Mouse (Mus musculus): Measurements from ENCODE around the gene Trak1. TPM values are rescaled to one million over a fixed set of nuclear protein-coding genes. Genes with fewer than 3 reads are reported as not detected.
"Not testable (repeated sequence)": the region's sequence is repeated elsewhere in the genome, so short reads cannot be mapped to it uniquely, and the experiment has no call there.

The Trak1 gene
- polyA plus RNA-seq, 1 experiment from 2014 or later: 43.0 TPM

DNA sequence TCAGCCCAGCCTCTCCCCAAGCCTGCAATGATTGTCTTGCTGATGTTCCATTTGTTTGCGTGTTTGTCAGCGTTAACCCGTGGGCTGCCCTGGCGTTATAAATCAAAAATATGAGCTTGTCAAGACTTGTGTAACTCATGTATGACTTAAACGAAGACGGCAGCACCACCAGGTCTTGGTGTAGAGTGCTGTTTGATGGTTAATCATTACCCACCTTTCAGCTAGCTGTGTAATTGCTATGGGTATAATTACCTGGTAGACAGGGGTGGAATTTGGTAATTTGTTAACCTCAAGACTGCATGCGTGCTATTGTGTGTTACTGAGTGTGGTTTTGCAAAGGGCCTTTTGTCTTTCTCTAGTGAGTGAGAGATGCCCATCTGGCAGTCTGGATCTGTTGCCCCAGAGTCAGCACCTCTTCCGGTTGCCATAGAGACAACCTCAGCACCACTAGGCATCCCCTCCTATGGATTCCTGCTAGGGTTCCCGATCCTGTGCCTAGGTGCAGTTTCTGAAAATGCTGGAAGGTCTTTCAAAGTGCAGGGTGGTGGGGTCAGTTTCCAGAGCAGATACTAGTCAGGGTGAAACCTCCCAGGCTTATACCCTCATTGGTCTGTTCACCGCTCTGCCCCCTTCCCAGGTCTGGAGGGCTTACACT is 15.1 kb downstream of the Trak1 start:
- Histone ChIP-seq H3K4me1 (replicated peaks) (peaks cover 77% of the 10 kb centered on the region), H3K9me3 (no peaks in the 10 kb centered on the region), H3K4me2 (peak overlapping the region; percentile 54; the same call in 1 of the 2 replicates), H3K27ac (peak overlapping the region; percentile 84), H3K27me3 (no peaks in the 10 kb centered on the region), H3K4me3 (no peak overlapping the region), H3K9ac (peak overlapping the region; percentile 35; the same call in 1 of the 2 replicates), H3K36me3 (no peaks in the 10 kb centered on the region)
- WGBS: 19% methylated on average over 10 of the region's 10 CpGs
- no peak for ATAC-seq (ENCODE audit: low FRiP score)

GRCm38 (mm10) chr9:121313656-121314374 is 16.5 kb downstream of the Trak1 start:
- peak overlapping the region; percentile 35; the same call in 1 of the 2 replicates for H3K9ac ChIP-seq
- ATAC-seq (ENCODE audit: low FRiP score): peak; percentile 70

GRCm38 (mm10) chr9:121314541-121315152 is 17.3 kb downstream of the Trak1 start:
- peaks cover 78% of the 10 kb centered on the region for H3K4me1 ChIP-seq (replicated peaks)
- no peaks in the 10 kb centered on the region for H3K9me3 ChIP-seq
- peak overlapping the region; percentile 60 for H3K9ac ChIP-seq
- peak overlapping the region; percentile 54 for H3K4me2 ChIP-seq
- H3K27me3 ChIP-seq: no peaks in the 10 kb centered on the region
- ATAC-seq (ENCODE audit: low FRiP score): no peak
- peak overlapping the region; percentile 16 for H3K4me3 ChIP-seq
- WGBS: 14% methylated on average over 14 of the region's 14 CpGs
- peak overlapping the region; percentile 84 for H3K27ac ChIP-seq
- H3K36me3 ChIP-seq: peaks cover 5% of the 10 kb centered on the region; the same call in 1 of the 2 replicates

More at GRCm38 (mm10) chr9:121313656-121314374, 16.5 kb downstream of the Trak1 start:
- H3K4me2 ChIP-seq: peak overlapping the region; percentile 54
- H3K9me3 ChIP-seq: no peaks in the 10 kb centered on the region
- no peaks in the 10 kb centered on the region for H3K27me3 ChIP-seq
- peaks cover 80% of the 10 kb centered on the region for H3K4me1 ChIP-seq (replicated peaks)
- peaks cover 5% of the 10 kb centered on the region; the same call in 1 of the 2 replicates for H3K36me3 ChIP-seq
- peak overlapping the region; percentile 16 for H3K4me3 ChIP-seq
- WGBS: 1% methylated on average over 21 of the region's 21 CpGs
- peak overlapping the region; percentile 84 for H3K27ac ChIP-seq

DNA sequence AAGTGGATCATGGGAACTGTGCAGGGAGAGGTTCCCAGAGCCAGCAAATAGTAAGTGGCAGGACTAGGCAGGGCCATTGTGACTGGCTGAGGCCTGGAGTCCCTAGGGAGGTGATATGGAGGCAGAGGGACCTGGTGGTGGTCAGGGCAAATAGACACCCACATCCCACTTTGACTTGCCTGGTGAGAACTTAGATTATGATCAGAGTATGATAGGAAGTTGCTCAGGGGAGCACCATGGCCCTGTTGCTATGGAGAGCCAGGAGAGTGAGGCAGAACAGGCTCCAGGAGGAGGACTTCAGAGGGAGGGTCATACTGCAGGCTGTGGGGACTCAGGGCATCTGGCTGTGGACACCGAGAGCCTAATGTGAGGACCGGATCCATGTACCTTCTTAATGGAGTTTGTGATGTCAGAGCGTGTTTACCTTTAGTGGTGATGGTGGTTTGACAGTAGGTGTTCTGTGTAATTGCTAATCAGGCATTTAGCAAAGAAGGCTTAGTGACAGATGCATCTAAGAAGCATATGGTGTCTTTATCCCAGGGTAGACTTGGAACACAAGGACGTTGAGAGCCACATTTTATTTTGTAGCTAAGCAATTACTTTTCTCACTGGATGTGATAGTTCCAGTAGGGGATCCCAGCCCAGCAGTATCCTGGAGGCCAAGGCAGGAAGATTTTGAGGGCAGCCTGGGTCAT is 18.7 kb downstream of the Trak1 start:
- ATAC-seq (ENCODE audit: low FRiP score): no peak

GRCm38 (mm10) chr9:121316621-121317405 is 19.5 kb downstream of the Trak1 start:
- no peak for ATAC-seq (ENCODE audit: low FRiP score)
- Histone ChIP-seq H3K36me3 (peaks cover 8% of the 10 kb centered on the region), H3K9ac (no peak overlapping the region; the same call in 1 of the 2 replicates), H3K27ac (peak overlapping the region; percentile 65), H3K4me3 (no peak overlapping the region), H3K4me2 (no peak overlapping the region), H3K4me1 (replicated peaks) (peaks cover 72% of the 10 kb centered on the region), H3K9me3 (no peaks in the 10 kb centered on the region), H3K27me3 (no peaks in the 10 kb centered on the region)
- 61% methylated on average over 12 of the region's 12 CpGs for WGBS

More for the DNA sequence above, 18.7 kb downstream of the Trak1 start:
- H3K4me1 ChIP-seq (replicated peaks): peaks cover 73% of the 10 kb centered on the region
- H3K4me3 ChIP-seq: no peak overlapping the region
- WGBS: 64% methylated on average over 4 of the region's 4 CpGs
- peak overlapping the region; percentile 65 for H3K27ac ChIP-seq
- H3K27me3 ChIP-seq: no peaks in the 10 kb centered on the region
- no peak overlapping the region for H3K9ac ChIP-seq
- H3K36me3 ChIP-seq: peaks cover 5% of the 10 kb centered on the region; the same call in 1 of the 2 replicates
- no peaks in the 10 kb centered on the region for H3K9me3 ChIP-seq
- no peak overlapping the region for H3K4me2 ChIP-seq

DNA sequence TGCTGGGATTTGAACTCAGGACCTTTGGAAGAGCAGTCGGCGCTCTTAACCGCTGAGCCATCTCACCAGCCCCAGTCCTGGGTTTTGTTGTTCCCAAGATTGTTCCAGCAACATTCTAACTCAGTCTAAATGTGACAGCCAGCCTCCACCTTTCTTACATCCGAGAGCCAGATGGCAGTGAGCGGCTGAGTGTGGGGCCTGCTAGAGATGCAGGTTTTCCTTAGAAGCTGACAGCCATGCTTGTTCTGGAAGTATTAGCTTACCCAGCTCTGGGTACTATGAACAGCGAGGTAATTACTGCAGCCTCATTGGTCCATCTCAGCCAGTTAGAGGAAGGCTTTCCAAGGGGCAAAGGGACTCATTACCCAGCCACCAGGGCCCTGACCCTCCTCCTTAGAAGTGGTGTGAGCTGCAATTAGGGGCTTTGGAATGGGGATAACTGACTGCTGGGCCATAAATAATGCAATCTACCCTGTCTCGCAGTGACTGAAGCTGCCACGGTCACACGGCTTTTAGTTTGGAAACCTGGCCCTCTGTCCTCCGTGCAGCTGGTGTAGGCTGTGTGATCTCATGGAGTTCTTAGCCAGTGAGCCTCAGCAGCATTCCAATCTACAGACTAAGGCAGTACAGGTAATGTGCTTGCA is 22.1 kb downstream of the Trak1 start:
- Histone ChIP-seq H3K4me1 (replicated peaks) (peaks cover 45% of the 10 kb centered on the region), H3K4me2 (no peak overlapping the region), H3K4me3 (no peak overlapping the region), H3K9ac (no peak overlapping the region), H3K27me3 (no peaks in the 10 kb centered on the region), H3K27ac (peak overlapping the region; percentile 60), H3K9me3 (no peaks in the 10 kb centered on the region), H3K36me3 (peaks cover 11% of the 10 kb centered on the region)
- 65% methylated on average over 10 of the region's 10 CpGs for WGBS
- ATAC-seq (ENCODE audit: low FRiP score): peak; percentile 49; the same call in 1 of the 2 replicates

DNA sequence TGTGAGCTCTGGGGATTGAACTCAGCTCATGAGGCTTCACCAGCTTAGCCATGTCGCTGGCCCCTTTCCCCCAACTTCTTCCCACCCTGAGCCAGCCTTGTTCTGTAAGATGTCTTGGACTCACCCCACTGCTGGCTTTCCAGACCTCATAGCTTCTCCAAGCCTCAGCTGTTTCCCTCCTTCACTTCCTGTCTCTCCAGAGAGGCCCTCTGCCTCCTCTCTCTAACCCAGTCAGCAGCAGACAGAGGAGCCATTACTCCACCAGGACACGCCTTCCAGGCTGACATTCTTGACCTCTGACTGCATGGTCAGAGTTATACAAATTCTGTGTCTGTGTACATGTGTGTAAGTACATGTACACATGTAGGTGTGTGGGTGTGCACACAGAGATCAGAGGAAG is 23.1 kb downstream of the Trak1 start:
- H3K4me2 ChIP-seq: no peak overlapping the region
- H3K36me3 ChIP-seq: peaks cover 11% of the 10 kb centered on the region

GRCm38 (mm10) chr9:121321118-121321517 is 23.8 kb downstream of the Trak1 start:
- Histone ChIP-seq H3K9ac (no peak overlapping the region), H3K36me3 (peaks cover 11% of the 10 kb centered on the region), H3K27me3 (no peaks in the 10 kb centered on the region), H3K9me3 (no peaks in the 10 kb centered on the region), H3K4me3 (no peak overlapping the region), H3K4me2 (no peak overlapping the region), H3K27ac (no peak overlapping the region), H3K4me1 (replicated peaks) (peaks cover 28% of the 10 kb centered on the region)
- 84% methylated on average over 2 of the region's 2 CpGs for WGBS
- no peak for ATAC-seq (ENCODE audit: low FRiP score)

More for the DNA sequence above, 23.1 kb downstream of the Trak1 start:
- H3K4me3 ChIP-seq: no peak overlapping the region
- no peaks in the 10 kb centered on the region for H3K27me3 ChIP-seq
- H3K27ac ChIP-seq: peak overlapping the region; percentile 30; the same call in 1 of the 2 replicates
- no peaks in the 10 kb centered on the region for H3K9me3 ChIP-seq
- no peak for ATAC-seq (ENCODE audit: low FRiP score)
- H3K4me1 ChIP-seq (replicated peaks): peaks cover 35% of the 10 kb centered on the region
- no peak overlapping the region for H3K9ac ChIP-seq
- 81% methylated on average over 2 of the region's 2 CpGs for WGBS

DNA sequence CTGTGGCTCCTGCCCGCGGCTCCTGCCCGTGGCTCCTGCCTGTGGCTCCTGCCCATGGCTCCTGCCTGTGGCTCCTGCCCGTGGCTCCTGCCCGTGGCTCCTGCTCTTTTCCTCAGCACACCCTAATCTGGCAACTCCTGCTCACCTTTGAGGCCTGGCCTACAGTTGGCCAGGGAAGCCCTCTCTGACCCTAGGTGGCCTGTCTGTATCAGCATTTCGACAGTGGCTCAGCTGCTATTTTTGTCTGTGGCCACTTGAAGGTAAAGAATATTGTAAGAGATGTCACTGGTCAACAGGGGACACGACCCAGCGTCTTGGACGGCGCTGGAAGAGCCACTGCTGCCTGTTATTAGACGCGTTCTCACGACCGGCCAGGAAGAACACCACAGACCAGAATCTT is 24.7 kb downstream of the Trak1 start:
- Histone ChIP-seq H3K27ac (no peak overlapping the region), H3K9ac (no peak overlapping the region), H3K4me2 (no peak overlapping the region), H3K9me3 (no peaks in the 10 kb centered on the region), H3K4me1 (replicated peaks) (peaks cover 19% of the 10 kb centered on the region), H3K4me3 (no peak overlapping the region), H3K36me3 (peaks cover 11% of the 10 kb centered on the region), H3K27me3 (no peaks in the 10 kb centered on the region)
- 99% methylated on average over 14 of the region's 14 CpGs for WGBS
- no peak for ATAC-seq (ENCODE audit: low FRiP score)

DNA sequence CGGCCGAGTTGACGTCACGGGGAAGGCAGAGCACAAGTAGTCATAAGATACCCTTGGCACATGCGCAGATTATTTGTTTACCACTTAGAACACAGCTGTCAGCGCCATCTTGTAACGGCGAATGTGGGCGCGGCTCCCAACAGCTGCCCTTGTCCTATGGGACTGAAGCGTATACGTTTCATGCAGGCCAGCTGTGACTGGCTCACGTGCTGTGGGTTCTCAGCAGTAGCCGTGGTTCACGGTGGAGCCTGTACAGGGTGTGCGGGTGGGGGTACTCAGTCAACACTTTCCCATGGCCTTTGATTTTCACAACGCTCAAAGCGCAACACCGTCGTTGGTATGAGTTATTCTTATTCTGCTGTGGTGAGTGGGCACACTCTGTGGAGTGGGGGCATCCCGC is 31.0 kb downstream of the Trak1 start:
- Histone ChIP-seq H3K4me1 (replicated peaks) (peaks cover 36% of the 10 kb centered on the region), H3K27ac (peak overlapping the region; percentile 60; the same call in 1 of the 2 replicates)
- not testable (repeated sequence) for H3K4me3 ChIP-seq; H3K9ac ChIP-seq; H3K27me3 ChIP-seq; ATAC-seq (ENCODE audit: low FRiP score); H3K9me3 ChIP-seq; H3K4me2 ChIP-seq; H3K36me3 ChIP-seq
- 90% methylated on average over 17 of the region's 21 CpGs for WGBS

- Histone ChIP-seq H3K9me3 (no peaks in the 10 kb centered on the region), H3K4me1 (replicated peaks) (peaks cover 44% of the 10 kb centered on the region), H3K27ac (peak overlapping the region; percentile 60), H3K4me2 (no peak overlapping the region), H3K9ac (0 out of 2 replicates have a peak overlapping the region, but pooled peaks have one; percentile 43), H3K4me3 (no peak overlapping the region), H3K36me3 (peaks cover 5% of the 10 kb centered on the region; the same call in 1 of the 2 replicates), H3K27me3 (no peaks in the 10 kb centered on the region)
- no peak for ATAC-seq (ENCODE audit: low FRiP score)
- WGBS: 59% methylated on average over 8 of the region's 8 CpGs
Measured at GRCm38 (mm10) chr9:121329181-121329580, 31.9 kb downstream of the Trak1 start.
